Mouse (Mus musculus): ENCODE results near the gene Tsen54. TPM values are rescaled to one million over a fixed set of nuclear protein-coding genes. Genes with fewer than 3 reads are reported as not detected.

The Tsen54 gene
- polyA plus RNA-seq, 1 experiment = 21.0 TPM

GRCm38 (mm10) chr11:115777487-115778335 is 36.8 kb upstream of the Tsen54 start:
- H3K9me3 ChIP-seq = no peaks in the 10 kb centered on the region
- no peak for TF ChIP-seq GATA1 (IDR thresholded peaks at IDR 0.05; ENCODE audit: borderline replicate concordance, low read length)
- TF ChIP-seq FLI1 (IDR thresholded peaks at IDR 0.05; ENCODE audit: low read length) = no peak
- H3K27me3 ChIP-seq (replicated peaks) = no peaks in the 10 kb centered on the region
- peaks cover 38% of the 10 kb centered on the region for H3K36me3 ChIP-seq (replicated peaks; ENCODE audit: low read length)
- H3K4me1 ChIP-seq = peaks cover 79% of the 10 kb centered on the region
- H3K4me3 ChIP-seq (replicated peaks) = no peak overlapping the region

GRCm38 (mm10) chr11:115779038-115779571 is 35.4 kb upstream of the Tsen54 start:
- H3K4me3 ChIP-seq (replicated peaks) = peak overlapping the region; percentile 90
- H3K4me1 ChIP-seq = peaks cover 85% of the 10 kb centered on the region
- no peaks in the 10 kb centered on the region for H3K27me3 ChIP-seq (replicated peaks)
- no peak for TF ChIP-seq GATA1 (IDR thresholded peaks at IDR 0.05; ENCODE audit: borderline replicate concordance, low read length)
- TF ChIP-seq FLI1 (IDR thresholded peaks at IDR 0.05; ENCODE audit: low read length) = no peak
- no peaks in the 10 kb centered on the region for H3K9me3 ChIP-seq
- H3K36me3 ChIP-seq (replicated peaks; ENCODE audit: low read length) = peaks cover 45% of the 10 kb centered on the region

GRCm38 (mm10) chr11:115780141-115781070 is 34.1 kb upstream of the Tsen54 start:
- peak overlapping the region; percentile 23 for H3K4me3 ChIP-seq (replicated peaks)
- peaks cover 83% of the 10 kb centered on the region for H3K4me1 ChIP-seq
- no peaks in the 10 kb centered on the region for H3K27me3 ChIP-seq (replicated peaks)
- H3K9me3 ChIP-seq = no peaks in the 10 kb centered on the region
- TF ChIP-seq GATA1 (IDR thresholded peaks at IDR 0.05; ENCODE audit: borderline replicate concordance, low read length) = no peak
- TF ChIP-seq FLI1 (IDR thresholded peaks at IDR 0.05; ENCODE audit: low read length) = no peak
- H3K36me3 ChIP-seq (replicated peaks; ENCODE audit: low read length) = peaks cover 52% of the 10 kb centered on the region

GRCm38 (mm10) chr11:115786473-115786872 is 28.1 kb upstream of the Tsen54 start:
- Histone ChIP-seq H3K4me3 (replicated peaks) (no peak overlapping the region), H3K27me3 (replicated peaks) (no peaks in the 10 kb centered on the region), H3K9me3 (no peaks in the 10 kb centered on the region), H3K4me1 (peaks cover 28% of the 10 kb centered on the region), H3K36me3 (replicated peaks; ENCODE audit: low read length) (peaks cover 82% of the 10 kb centered on the region)
- TF ChIP-seq GATA1 (IDR thresholded peaks at IDR 0.05; ENCODE audit: borderline replicate concordance, low read length) (no peak), FLI1 (IDR thresholded peaks at IDR 0.05; ENCODE audit: low read length) (no peak)

GRCm38 (mm10) chr11:115789787-115790186 is 24.7 kb upstream of the Tsen54 start:
- Histone ChIP-seq H3K9me3 (no peaks in the 10 kb centered on the region), H3K4me3 (replicated peaks) (no peak overlapping the region), H3K27me3 (replicated peaks) (no peaks in the 10 kb centered on the region), H3K36me3 (replicated peaks; ENCODE audit: low read length) (peaks cover 96% of the 10 kb centered on the region), H3K4me1 (peaks cover 5% of the 10 kb centered on the region)
- no peak for TF ChIP-seq GATA1 (IDR thresholded peaks at IDR 0.05; ENCODE audit: borderline replicate concordance, low read length)
- TF ChIP-seq FLI1 (IDR thresholded peaks at IDR 0.05; ENCODE audit: low read length) = no peak

- Histone ChIP-seq H3K4me1 (peaks cover 15% of the 10 kb centered on the region), H3K4me3 (replicated peaks) (peak overlapping the region; percentile 23), H3K27me3 (replicated peaks) (no peaks in the 10 kb centered on the region), H3K36me3 (replicated peaks; ENCODE audit: low read length) (peaks cover 96% of the 10 kb centered on the region), H3K9me3 (no peaks in the 10 kb centered on the region)
- no peak for TF ChIP-seq FLI1 (IDR thresholded peaks at IDR 0.05; ENCODE audit: low read length)
- TF ChIP-seq GATA1 (IDR thresholded peaks at IDR 0.05; ENCODE audit: borderline replicate concordance, low read length) = no peak
Measured at GRCm38 (mm10) chr11:115791919-115792318, 22.6 kb upstream of the Tsen54 start.

- TF ChIP-seq GATA1 (IDR thresholded peaks at IDR 0.05; ENCODE audit: borderline replicate concordance, low read length) = no peak
- TF ChIP-seq FLI1 (IDR thresholded peaks at IDR 0.05; ENCODE audit: low read length) = no peak
- H3K27me3 ChIP-seq (replicated peaks) = no peaks in the 10 kb centered on the region
- no peak overlapping the region for H3K4me3 ChIP-seq (replicated peaks)
- peaks cover 18% of the 10 kb centered on the region for H3K4me1 ChIP-seq
- H3K9me3 ChIP-seq = no peaks in the 10 kb centered on the region
- H3K36me3 ChIP-seq (replicated peaks; ENCODE audit: low read length) = peaks cover 96% of the 10 kb centered on the region
Measured at GRCm38 (mm10) chr11:115792353-115792752, 22.2 kb upstream of the Tsen54 start.

GRCm38 (mm10) chr11:115796898-115797297 is 17.6 kb upstream of the Tsen54 start:
- no peaks in the 10 kb centered on the region for H3K27me3 ChIP-seq (replicated peaks)
- peaks cover 99% of the 10 kb centered on the region for H3K36me3 ChIP-seq (replicated peaks; ENCODE audit: low read length)
- TF ChIP-seq FLI1 (IDR thresholded peaks at IDR 0.05; ENCODE audit: low read length) (no peak), GATA1 (IDR thresholded peaks at IDR 0.05; ENCODE audit: borderline replicate concordance, low read length) (no peak)
- H3K4me1 ChIP-seq = peaks cover 30% of the 10 kb centered on the region
- H3K9me3 ChIP-seq = no peaks in the 10 kb centered on the region
- peak overlapping the region; percentile 20 for H3K4me3 ChIP-seq (replicated peaks)

GRCm38 (mm10) chr11:115797665-115798064 is 16.9 kb upstream of the Tsen54 start:
- H3K27me3 ChIP-seq (replicated peaks) = no peaks in the 10 kb centered on the region
- no peak for TF ChIP-seq FLI1 (IDR thresholded peaks at IDR 0.05; ENCODE audit: low read length)
- TF ChIP-seq GATA1 (IDR thresholded peaks at IDR 0.05; ENCODE audit: borderline replicate concordance, low read length) = no peak
- H3K4me1 ChIP-seq = peaks cover 30% of the 10 kb centered on the region
- no peaks in the 10 kb centered on the region for H3K9me3 ChIP-seq
- no peak overlapping the region for H3K4me3 ChIP-seq (replicated peaks)
- peaks cover 94% of the 10 kb centered on the region for H3K36me3 ChIP-seq (replicated peaks; ENCODE audit: low read length)

Measured in megakaryocyte, embryonic 14.5 days (primary cell).